Mouse (Mus musculus) embryonic facial prominence, embryonic 10.5 days (tissue): ENCODE data around the gene Dctn3. TPM values are rescaled to one million over a fixed set of nuclear protein-coding genes. Genes with fewer than 3 reads are reported as not detected.
"Not testable (repeated sequence)": the region's sequence is repeated elsewhere in the genome, so short reads cannot be mapped to it uniquely, and the experiment has no call there.

Experiments used
- DNase-seq: peaks from one replicate; pipeline ENCODE4 v3.0.0-alpha.2; 2017; ENCODE audit warnings: low spot score
- H3K27ac ChIP-seq: fragments of 300-500 bp; sonication (generic); replicated peaks from 2 replicates; pipeline ENCODE4 v1.5.1; 2016; ENCODE audit warnings: mild to moderate bottlenecking
- H3K27me3 ChIP-seq: fragments of 300-500 bp; sonication (generic); replicated peaks from 2 replicates; pipeline ENCODE4 v1.6.1; 2016; ENCODE audit warnings: low read depth, mild to moderate bottlenecking; ENCODE audit not compliant: poor library complexity, severe bottlenecking
- H3K36me3 ChIP-seq: fragments of 300-500 bp; sonication (generic); replicated peaks from 2 replicates; pipeline ENCODE4 v1.6.1; 2016; ENCODE audit warnings: mild to moderate bottlenecking, moderate library complexity
- H3K4me1 ChIP-seq: fragments of 300-500 bp; sonication (generic); 2 replicates; pipeline ENCODE4 v1.6.1; 2016
- H3K4me3 ChIP-seq: fragments of 300-500 bp; sonication (generic); 2 replicates; pipeline ENCODE4 v1.5.1; 2016; ENCODE audit warnings: mild to moderate bottlenecking, moderate library complexity
- H3K9me3 ChIP-seq: fragments of 300-500 bp; sonication (generic); 2 replicates; pipeline ENCODE4 v1.6.1; 2016; ENCODE audit warnings: mild to moderate bottlenecking
- WGBS: fragments of 180-500 bp; shearing (Covaris S2); methylation state at CpG from one replicate; pipeline ENCODE4 v1.1.7; 2016; 5-methylcytosine and 5-hydroxymethylcytosine counted together
- polyA plus RNA-seq: library from polyadenylated mRNA; unstranded; fragments of >200 nt; fragmentation: Nextera tagmentation; extraction: Ambion mirVana; gene quantifications from 2 replicates; pipeline ENCODE4 v1.2.1, GENCODE M21; 2016

The Dctn3 gene
- polyA plus RNA-seq, 1 experiment from 2014 or later: 133 TPM

- 73% methylated on average over 19 of the region's 19 CpGs for WGBS
- Histone ChIP-seq H3K36me3 (peaks cover 8% of the 10 kb centered on the region), H3K9me3 (no peaks in the 10 kb centered on the region), H3K4me1 (peaks cover 57% of the 10 kb centered on the region), H3K27me3 (peaks cover 48% of the 10 kb centered on the region), H3K4me3 (no peak overlapping the region), H3K27ac (no peak overlapping the region)
- DNase-seq: no peak
Measured at GRCm38 (mm10) chr4:41705922-41706754, 16.8 kb downstream of the Dctn3 start.

- Histone ChIP-seq H3K9me3 (no peaks in the 10 kb centered on the region), H3K27ac (no peak overlapping the region; the same call in 1 of the 2 replicates), H3K4me3 (0 out of 2 replicates have a peak overlapping the region, but pooled peaks have one; percentile 8), H3K27me3 (peaks cover 48% of the 10 kb centered on the region), H3K4me1 (peaks cover 57% of the 10 kb centered on the region), H3K36me3 (no peaks in the 10 kb centered on the region)
- DNase-seq: peak; percentile 60
- WGBS: 5% methylated on average over 5 of the region's 5 CpGs
Measured at GRCm38 (mm10) chr4:41704651-41705050, 18.3 kb downstream of the Dctn3 start.

- WGBS: 61% methylated on average over 2 of the region's 2 CpGs
- not testable (repeated sequence) for H3K4me3 ChIP-seq, H3K36me3 ChIP-seq, H3K27ac ChIP-seq, DNase-seq, H3K9me3 ChIP-seq
- Histone ChIP-seq H3K4me1 (peaks cover 39% of the 10 kb centered on the region), H3K27me3 (peaks cover 46% of the 10 kb centered on the region)
Measured at GRCm38 (mm10) chr4:41702226-41702625, 20.7 kb downstream of the Dctn3 start.

- H3K4me3 ChIP-seq, H3K36me3 ChIP-seq, DNase-seq, H3K27ac ChIP-seq, H3K9me3 ChIP-seq: not testable (repeated sequence)
- H3K27me3 ChIP-seq: peaks cover 32% of the 10 kb centered on the region
- WGBS: 86% methylated on average over 7 of the region's 8 CpGs
- H3K4me1 ChIP-seq: peaks cover 19% of the 10 kb centered on the region
Measured at GRCm38 (mm10) chr4:41700224-41700623, 22.7 kb downstream of the Dctn3 start.

- WGBS: 80% methylated on average over 10 of the region's 10 CpGs
- not testable (repeated sequence) for H3K9me3 ChIP-seq, H3K36me3 ChIP-seq, H3K27ac ChIP-seq, DNase-seq, H3K4me3 ChIP-seq
- Histone ChIP-seq H3K4me1 (peaks cover 14% of the 10 kb centered on the region), H3K27me3 (peaks cover 28% of the 10 kb centered on the region)
Measured at GRCm38 (mm10) chr4:41699783-41700182, 23.2 kb downstream of the Dctn3 start, which contains the start of gene Il11ra1. Gene Il11ra1 (plus strand): TSS chr4:41699989.

GRCm38 (mm10) chr4:41698421-41699016 lies 24.5 kb downstream of the Dctn3 start:
- H3K36me3 ChIP-seq, H3K27ac ChIP-seq, H3K4me1 ChIP-seq, DNase-seq, H3K9me3 ChIP-seq: not testable (repeated sequence)
- WGBS: 4% methylated on average over 26 of the region's 32 CpGs
- Histone ChIP-seq H3K27me3 (peaks cover 18% of the 10 kb centered on the region), H3K4me3 (peak overlapping the region; percentile 35; the same call in 1 of the 2 replicates)

- peak within 1 kb of the TSS; percentile 43; the same call in 1 of the 2 replicates for H3K4me3 ChIP-seq
- peak; percentile 86 for DNase-seq
- not testable (repeated sequence) for H3K9me3 ChIP-seq, H3K27ac ChIP-seq, H3K36me3 ChIP-seq, H3K4me1 ChIP-seq
- peaks cover 19% of the 10 kb centered on the region for H3K27me3 ChIP-seq
- 11% methylated on average over 36 of the region's 40 CpGs for WGBS
Measured at GRCm38 (mm10) chr4:41696930-41697841, 25.8 kb downstream of the Dctn3 start, which contains the start of gene Cntfr. Gene Cntfr (minus strand): TSS chr4:41697089.

- not testable (repeated sequence) for H3K27ac ChIP-seq, H3K9me3 ChIP-seq, DNase-seq, H3K36me3 ChIP-seq, H3K4me1 ChIP-seq, H3K4me3 ChIP-seq
- peaks cover 19% of the 10 kb centered on the region for H3K27me3 ChIP-seq
- WGBS: 3% methylated on average over 15 of the region's 15 CpGs
Measured at GRCm38 (mm10) chr4:41696452-41696851, 26.5 kb downstream of the Dctn3 start.

GRCm38 (mm10) chr4:41695800-41696199 lies 27.2 kb downstream of the Dctn3 start:
- 3% methylated on average over 24 of the region's 38 CpGs for WGBS
- not testable (repeated sequence) for H3K4me1 ChIP-seq, H3K27ac ChIP-seq, H3K36me3 ChIP-seq, DNase-seq, H3K9me3 ChIP-seq
- peak overlapping the region; percentile 43; the same call in 1 of the 2 replicates for H3K4me3 ChIP-seq
- H3K27me3 ChIP-seq: peaks cover 19% of the 10 kb centered on the region

- Histone ChIP-seq H3K4me1 (peaks cover 17% of the 10 kb centered on the region), H3K4me3 (peak overlapping the region; percentile 40), H3K27me3 (peaks cover 19% of the 10 kb centered on the region)
- not testable (repeated sequence) for H3K9me3 ChIP-seq, DNase-seq, H3K27ac ChIP-seq, H3K36me3 ChIP-seq
- WGBS: 11% methylated on average over 4 of the region's 4 CpGs
Measured at GRCm38 (mm10) chr4:41693511-41693910, 29.5 kb downstream of the Dctn3 start.

- H3K9me3 ChIP-seq, H3K36me3 ChIP-seq, H3K27ac ChIP-seq, DNase-seq, H3K4me3 ChIP-seq: not testable (repeated sequence)
- no CpG with 5 or more reads among the region's 4 CpGs for WGBS
- Histone ChIP-seq H3K27me3 (peaks cover 14% of the 10 kb centered on the region), H3K4me1 (peaks cover 26% of the 10 kb centered on the region)
Measured at GRCm38 (mm10) chr4:41690014-41690413, 33.0 kb downstream of the Dctn3 start.

GRCm38 (mm10) chr4:41688562-41688961 lies 34.4 kb downstream of the Dctn3 start:
- Histone ChIP-seq H3K4me1 (peaks cover 34% of the 10 kb centered on the region), H3K27me3 (peaks cover 18% of the 10 kb centered on the region)
- H3K27ac ChIP-seq, H3K9me3 ChIP-seq, DNase-seq, H3K36me3 ChIP-seq, H3K4me3 ChIP-seq: not testable (repeated sequence)
- WGBS: 67% methylated on average over 1 of the region's 1 CpGs
